Mouse (Mus musculus) limb, embryonic 14.5 days (tissue): ENCODE measurements around the gene Mbnl2. TPM values are rescaled to one million over a fixed set of nuclear protein-coding genes. Genes with fewer than 3 reads are reported as not detected.

Experiments used
- ATAC-seq: fragments of 200-750 bp; cut with Nextera tagmentation; 2 replicates; pipeline ENCODE4 v1.8.0; 2017; ENCODE audit warnings: low read depth, moderate number of reproducible peaks, moderate TSS enrichment; ENCODE audit not compliant: low FRiP score
- DNase-seq: peaks from one replicate; pipeline ENCODE4 v3.0.0-alpha.2; 2015; ENCODE audit warnings: low spot score
- H3K27ac ChIP-seq: fragments of 300-500 bp; sonication (generic); replicated peaks from 2 replicates; pipeline ENCODE4 v1.5.1; 2014; ENCODE audit warnings: low read depth, mild to moderate bottlenecking, low read length, moderate library complexity, mixed read lengths
- H3K27me3 ChIP-seq: fragments of 300-500 bp; sonication (generic); 2 replicates; pipeline ENCODE4 v1.6.1; 2014; ENCODE audit warnings: low read length, mixed read lengths; ENCODE audit not compliant: control insufficient read depth, insufficient read depth
- H3K36me3 ChIP-seq: fragments of 300-500 bp; sonication (generic); 2 replicates; pipeline ENCODE4 v1.6.1; 2014; ENCODE audit warnings: mild to moderate bottlenecking, low read length, moderate library complexity, mixed read lengths; ENCODE audit not compliant: control insufficient read depth, insufficient read depth
- H3K4me1 ChIP-seq: fragments of 300-500 bp; sonication (generic); 2 replicates; pipeline ENCODE4 v1.6.1; 2014; ENCODE audit warnings: antibody characterized with exemption, low read length, mixed read lengths; ENCODE audit not compliant: control insufficient read depth, insufficient read depth
- H3K4me2 ChIP-seq: fragments of 300-500 bp; sonication (generic); replicated peaks from 2 replicates; pipeline ENCODE4 v1.6.1; 2014; ENCODE audit warnings: low read depth, mild to moderate bottlenecking, low read length, moderate library complexity; ENCODE audit not compliant: severe bottlenecking
- H3K4me3 ChIP-seq: fragments of 300-500 bp; sonication (generic); replicated peaks from 2 replicates; pipeline ENCODE4 v1.5.1; 2014; ENCODE audit warnings: low read length
- H3K9ac ChIP-seq: fragments of 300-500 bp; sonication (generic); 2 replicates; pipeline ENCODE4 v1.6.1; 2014; ENCODE audit warnings: mild to moderate bottlenecking, low read depth, low read length, moderate library complexity; ENCODE audit not compliant: severe bottlenecking
- H3K9me3 ChIP-seq: fragments of 300-500 bp; sonication (generic); 2 replicates; pipeline ENCODE4 v1.6.1; 2016; ENCODE audit warnings: low read length; ENCODE audit not compliant: control insufficient read depth
- POLR2A ChIP-seq: fragments of 200-500 bp; IDR thresholded peaks from 2 replicates; pipeline ENCODE4 v1.8.0; 2012; ENCODE audit warnings: inconsistent platforms, mild to moderate bottlenecking, moderate library complexity, borderline replicate concordance; ENCODE audit not compliant: insufficient read depth, insufficient read length; ENCODE audit errors: extremely low read depth
- WGBS: fragments of 180-500 bp; shearing (Covaris S2); extraction: QIAGEN DNeasy Blood & Tissue Kit; methylation state at CpG from one replicate; pipeline ENCODE4 v1.1.7; 2014; 5-methylcytosine and 5-hydroxymethylcytosine counted together
- polyA plus RNA-seq, 2 experiments: library from polyadenylated mRNA; depleted of rRNA in 1 of 2; stranded (reverse) in 1 of 2; unstranded in 1 of 2; fragments of >200 nt; fragmentation: Nextera tagmentation in 1 of 2; extraction: Ambion mirVana in 1 of 2; gene quantifications; 2 replicates each; pipeline versions ENCODE4 v1.2.1 to v1.2.3; 2012 to 2014

The Mbnl2 gene
- polyA plus RNA-seq, 2 experiments, result 109 to 161 TPM

DNA sequence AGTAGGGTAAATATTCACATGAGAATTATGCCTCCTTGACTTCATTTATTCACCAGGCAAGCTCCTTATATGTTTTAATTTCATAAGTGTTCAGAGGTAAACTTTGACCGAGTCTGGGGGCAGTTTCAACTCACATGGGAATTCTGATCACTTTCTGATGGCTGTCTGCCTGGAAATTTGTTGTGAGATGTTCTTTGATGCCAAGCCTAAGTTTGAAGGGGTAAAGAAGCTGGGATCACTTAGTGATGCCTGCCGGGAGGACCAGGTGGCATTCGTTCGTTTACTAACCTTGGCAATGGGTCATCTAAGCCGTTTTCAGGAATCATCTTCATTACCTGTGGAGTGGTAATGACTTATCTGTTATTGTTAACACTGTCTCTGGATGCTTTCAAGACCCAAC lies 23.0 kb downstream of the Mbnl2 start:
- H3K4me3 ChIP-seq, result no peak overlapping the region
- peaks cover 72% of the 10 kb centered on the region for H3K4me1 ChIP-seq
- no peaks in the 10 kb centered on the region for H3K9me3 ChIP-seq
- H3K36me3 ChIP-seq, result 0 out of 2 replicates have a peak, but pooled peaks cover 2% of the 10 kb centered on the region
- no peaks in the 10 kb centered on the region for H3K27me3 ChIP-seq
- DNase-seq (no peak), ATAC-seq (no peak)
- no peak overlapping the region for H3K4me2 ChIP-seq
- no peak for TF ChIP-seq POLR2A
- H3K27ac ChIP-seq, result no peak overlapping the region
- WGBS, result 61% methylated on average over 5 of the region's 5 CpGs
- H3K9ac ChIP-seq, result no peak overlapping the region

DNA sequence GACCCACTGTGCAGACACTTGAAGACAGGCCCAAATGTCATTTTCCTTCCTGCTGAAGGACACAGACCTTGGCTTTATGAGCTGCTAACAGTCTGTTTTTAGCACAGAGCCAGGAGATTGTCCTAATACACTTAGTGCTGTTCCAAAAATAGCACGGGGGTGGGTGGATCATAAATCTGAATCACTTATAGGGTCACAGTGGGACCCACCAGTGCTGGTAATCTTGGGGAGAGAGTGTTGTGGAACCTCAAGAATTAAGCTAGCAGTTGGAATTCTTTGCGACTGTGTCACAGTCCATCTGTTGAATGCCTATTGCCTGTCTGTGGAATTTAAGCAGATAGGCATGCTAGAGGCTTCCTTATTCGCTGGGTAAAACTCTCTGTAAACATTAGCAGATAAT lies 24.2 kb downstream of the Mbnl2 start:
- Histone ChIP-seq H3K4me1 (peaks cover 70% of the 10 kb centered on the region), H3K27me3 (no peaks in the 10 kb centered on the region), H3K4me3 (no peak overlapping the region), H3K27ac (0 out of 2 replicates have a peak overlapping the region, but pooled peaks have one; percentile 11), H3K36me3 (0 out of 2 replicates have a peak, but pooled peaks cover 2% of the 10 kb centered on the region), H3K4me2 (0 out of 2 replicates have a peak overlapping the region, but pooled peaks have one; percentile 4), H3K9me3 (no peaks in the 10 kb centered on the region), H3K9ac (no peak overlapping the region)
- ATAC-seq, result peak; percentile 63
- WGBS, result 26% methylated on average over 3 of the region's 3 CpGs
- no peak for TF ChIP-seq POLR2A
- peak; percentile 72 for DNase-seq

DNA sequence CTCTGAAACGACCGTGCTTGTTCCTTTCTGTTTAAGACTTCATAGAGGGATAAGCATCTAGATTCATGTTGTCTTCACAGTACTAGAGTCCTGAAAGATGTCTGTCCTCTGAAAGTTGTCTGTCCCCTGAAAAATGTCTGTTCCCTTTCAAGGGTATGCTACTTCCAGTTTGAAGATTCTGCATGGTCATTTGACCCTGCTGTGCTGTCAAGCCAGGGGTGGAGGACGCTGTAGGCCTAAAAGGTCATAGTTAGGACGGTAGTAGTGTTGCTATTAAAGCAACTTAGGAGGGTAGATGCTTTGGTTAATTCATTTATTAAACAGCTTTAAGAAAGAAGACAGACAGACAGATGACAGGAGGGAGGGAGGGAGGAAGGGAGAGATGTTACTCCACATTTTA lies 24.7 kb downstream of the Mbnl2 start:
- WGBS, result 69% methylated on average over 4 of the region's 4 CpGs
- Histone ChIP-seq H3K4me2 (0 out of 2 replicates have a peak overlapping the region, but pooled peaks have one; percentile 4), H3K9me3 (no peaks in the 10 kb centered on the region), H3K27ac (no peak overlapping the region), H3K9ac (no peak overlapping the region), H3K4me3 (no peak overlapping the region), H3K36me3 (no peaks in the 10 kb centered on the region), H3K27me3 (no peaks in the 10 kb centered on the region), H3K4me1 (peaks cover 66% of the 10 kb centered on the region)
- DNase-seq (no peak), ATAC-seq (no peak)
- TF ChIP-seq POLR2A, result no peak

DNA sequence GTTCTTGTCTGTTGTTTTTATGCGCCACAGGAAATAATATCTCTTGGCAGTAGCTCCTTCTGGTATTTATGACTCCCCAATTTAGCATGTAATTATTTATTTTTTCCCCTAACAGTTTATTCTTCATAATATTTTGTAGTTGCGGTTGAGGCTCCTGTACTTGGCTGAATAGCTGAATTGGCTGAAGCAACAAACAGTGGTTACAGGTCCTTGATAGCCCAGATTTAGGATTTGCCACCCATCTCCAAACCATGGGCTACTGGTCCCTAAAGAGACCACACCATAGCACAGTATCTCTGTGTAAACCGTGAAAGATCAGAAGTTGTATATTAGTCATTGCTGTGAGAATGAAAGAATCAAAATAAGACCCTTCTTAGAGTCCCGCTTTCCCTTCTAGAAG lies 25.3 kb downstream of the Mbnl2 start:
- H3K27ac ChIP-seq, result no peak overlapping the region
- no peaks in the 10 kb centered on the region for H3K9me3 ChIP-seq
- DNase-seq, result no peak
- H3K4me2 ChIP-seq, result no peak overlapping the region
- H3K4me3 ChIP-seq, result no peak overlapping the region
- H3K36me3 ChIP-seq, result no peaks in the 10 kb centered on the region
- H3K9ac ChIP-seq, result no peak overlapping the region
- TF ChIP-seq POLR2A, result no peak
- peaks cover 60% of the 10 kb centered on the region for H3K4me1 ChIP-seq
- no peaks in the 10 kb centered on the region for H3K27me3 ChIP-seq
- WGBS, result 77% methylated on average over 4 of the region's 4 CpGs
- ATAC-seq, result no peak

DNA sequence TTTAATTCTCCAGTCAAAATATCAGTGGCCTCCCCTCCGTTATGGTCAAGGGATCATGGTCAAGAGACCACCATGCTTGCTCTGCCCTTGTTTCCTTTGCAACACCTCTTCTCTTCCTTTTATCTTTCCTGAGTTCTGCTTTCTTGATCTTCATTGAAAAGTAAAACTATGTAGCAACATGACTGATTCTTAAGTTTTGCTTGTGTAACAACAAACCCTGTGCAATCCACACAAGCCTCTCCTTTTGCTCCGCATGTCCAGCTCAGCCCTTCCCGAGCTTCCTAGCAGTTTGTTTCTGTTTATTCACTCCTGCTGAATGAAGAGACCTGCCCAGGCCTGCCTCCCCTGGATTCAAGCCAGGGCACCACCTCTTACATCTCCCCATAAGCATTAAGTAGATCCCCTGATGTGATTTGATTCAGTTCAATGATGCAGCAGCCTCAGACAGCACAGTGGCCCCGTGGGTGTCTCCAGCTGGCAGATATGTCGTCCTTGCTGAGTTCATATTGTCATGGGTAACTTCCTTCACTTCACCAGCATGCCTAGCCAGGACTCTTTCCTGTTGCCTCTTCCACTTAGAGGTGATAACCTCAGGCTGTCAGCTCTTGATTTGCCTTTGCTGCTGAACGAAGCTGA lies 27.6 kb downstream of the Mbnl2 start:
- no peaks in the 10 kb centered on the region for H3K36me3 ChIP-seq
- H3K27ac ChIP-seq, result no peak overlapping the region
- H3K4me3 ChIP-seq, result no peak overlapping the region
- H3K4me1 ChIP-seq, result peaks cover 38% of the 10 kb centered on the region
- no peak for ATAC-seq
- H3K4me2 ChIP-seq, result no peak overlapping the region
- H3K27me3 ChIP-seq, result no peaks in the 10 kb centered on the region
- TF ChIP-seq POLR2A, result no peak
- WGBS, result 27% methylated on average over 6 of the region's 6 CpGs
- H3K9me3 ChIP-seq, result no peaks in the 10 kb centered on the region
- no peak overlapping the region for H3K9ac ChIP-seq
- DNase-seq, result peak; percentile 47

DNA sequence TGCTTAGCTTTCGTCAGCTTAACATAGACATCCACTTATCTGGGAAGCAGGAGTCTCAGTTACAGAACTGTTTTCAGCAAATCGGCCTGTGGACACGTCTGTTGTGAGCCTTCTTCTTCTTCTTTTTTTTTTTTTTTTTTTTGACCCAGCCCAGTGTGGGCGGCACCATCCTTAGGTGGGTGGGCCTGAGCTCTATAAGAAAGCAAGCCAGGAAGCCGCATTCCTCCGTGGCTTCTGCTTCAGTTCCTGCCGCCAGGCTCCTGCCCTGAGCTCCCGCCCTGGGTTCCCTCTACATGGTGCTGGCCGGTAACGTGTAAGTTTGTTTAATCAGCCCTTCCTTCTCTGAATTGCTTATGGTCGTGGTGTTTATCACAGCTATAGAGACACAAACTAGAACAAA lies 30.8 kb downstream of the Mbnl2 start:
- H3K4me1 ChIP-seq, result peaks cover 36% of the 10 kb centered on the region
- 76% methylated on average over 11 of the region's 11 CpGs for WGBS
- no peak overlapping the region for H3K4me2 ChIP-seq
- no peak overlapping the region for H3K4me3 ChIP-seq
- ATAC-seq (no peak), DNase-seq (no peak)
- H3K36me3 ChIP-seq, result peaks cover 2% of the 10 kb centered on the region; the same call in 1 of the 2 replicates
- H3K9ac ChIP-seq, result no peak overlapping the region
- H3K27ac ChIP-seq, result no peak overlapping the region
- H3K9me3 ChIP-seq, result no peaks in the 10 kb centered on the region
- no peaks in the 10 kb centered on the region for H3K27me3 ChIP-seq
- TF ChIP-seq POLR2A, result no peak
